Mouse (Mus musculus) urinary bladder, postnatal 25 days (tissue): ENCODE results near the gene Eri3.

Source experiments
- DNase-seq: peaks from one replicate; pipeline ENCODE4 v3.0.0; 2022; ENCODE audit warnings: low spot score

Gene Eri3

DNA sequence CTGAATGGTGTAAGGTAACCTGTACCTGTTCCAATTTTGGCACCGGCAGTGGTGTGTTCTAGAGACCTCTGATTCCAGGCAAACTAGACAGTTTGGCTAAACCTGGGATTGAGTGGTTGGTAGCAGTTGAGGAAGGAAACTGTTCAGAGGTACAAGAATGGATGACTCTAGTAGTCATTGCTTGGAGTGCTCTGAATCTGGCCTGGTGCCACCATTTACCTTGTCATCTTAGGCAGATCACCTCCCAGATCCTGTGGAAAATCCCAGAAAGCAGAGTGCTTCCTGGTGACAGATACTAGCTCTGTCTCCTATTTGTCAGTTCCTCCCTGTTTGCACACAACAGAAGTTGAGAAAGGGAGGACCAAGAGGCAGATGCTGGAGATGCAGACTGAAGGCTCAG lies 27.4 kb downstream of the Eri3 start:
- DNase-seq, result no peak

DNA sequence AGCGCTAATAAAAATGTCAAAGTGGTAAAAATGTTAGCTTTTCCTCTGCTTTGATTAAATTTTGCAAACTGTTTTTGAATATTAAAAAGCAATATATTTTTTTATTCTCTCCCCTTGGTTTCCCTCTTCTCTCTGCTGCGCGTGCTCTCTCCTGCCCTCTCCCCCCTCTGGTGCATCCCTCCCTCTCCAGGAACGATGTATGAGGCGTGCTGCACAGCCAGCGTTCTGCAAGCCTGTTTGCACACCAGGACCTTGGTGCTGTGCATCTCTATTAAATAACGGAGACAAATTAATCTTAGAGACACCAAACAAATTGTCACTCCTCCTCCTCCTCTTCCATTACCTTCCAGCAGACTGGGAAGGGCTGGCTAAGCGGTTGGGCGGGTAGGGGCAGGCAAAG lies 31.5 kb downstream of the Eri3 start:
- no peak for DNase-seq

- no peak for DNase-seq
These were observed 35.8 kb downstream of the Eri3 start for GRCm38 (mm10) chr4:117585995-117586394.

GRCm38 (mm10) chr4:117587447-117587846 lies 37.3 kb downstream of the Eri3 start:
- no peak for DNase-seq

DNA sequence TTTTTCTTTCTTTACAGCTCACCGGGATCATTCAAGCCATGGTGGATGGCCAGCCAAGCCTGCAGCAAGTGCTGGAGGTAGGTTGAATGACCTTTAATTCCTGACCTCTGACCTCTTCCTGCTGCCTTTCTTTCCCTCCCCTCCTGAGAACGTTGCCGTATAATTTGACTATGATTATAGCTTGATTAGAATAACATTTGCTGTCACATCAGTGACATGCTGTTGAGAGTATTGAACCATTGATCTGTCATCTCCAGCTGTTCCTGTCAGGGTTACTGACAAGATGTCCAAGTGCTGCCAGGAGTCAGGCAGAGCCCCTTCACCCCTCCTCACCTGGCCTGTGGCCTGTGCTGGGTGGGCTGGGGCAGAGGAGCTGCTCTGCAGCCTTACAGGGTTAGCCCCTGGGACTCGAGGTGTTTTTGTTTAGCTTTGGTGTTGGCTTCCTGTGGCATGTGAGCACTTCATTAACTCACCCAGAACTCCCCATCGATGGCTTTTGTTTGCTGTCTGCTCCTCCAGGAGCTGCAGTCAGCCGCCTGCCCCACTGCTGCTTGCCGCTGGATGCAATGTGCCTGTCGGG lies 39.0 kb downstream of the Eri3 start:
- no peak for DNase-seq

GRCm38 (mm10) chr4:117590781-117591180 lies 40.6 kb downstream of the Eri3 start:
- DNase-seq, result no peak

- no peak for DNase-seq
These were observed 42.0 kb downstream of the Eri3 start for GRCm38 (mm10) chr4:117592206-117592605.

DNA sequence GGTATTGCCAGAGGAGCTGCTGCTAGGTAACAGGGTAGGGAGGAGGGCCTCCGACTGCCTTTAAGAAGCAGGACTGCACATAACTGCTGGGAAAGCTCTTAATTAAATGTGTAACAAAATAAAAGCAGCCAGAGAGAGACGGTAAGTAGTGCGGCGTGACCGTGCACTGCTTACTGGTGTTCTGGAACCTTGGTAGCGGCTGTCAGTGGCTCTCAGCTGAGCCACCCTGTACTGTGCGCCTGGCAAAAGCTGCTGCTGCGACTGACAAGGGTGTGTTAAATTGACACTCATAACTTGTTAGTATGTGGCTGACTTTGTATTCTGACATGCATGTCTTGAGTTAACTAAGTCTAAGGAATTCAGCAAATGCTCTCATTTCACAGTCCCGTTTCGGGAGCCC lies 45.1 kb downstream of the Eri3 start:
- no peak for DNase-seq

DNA sequence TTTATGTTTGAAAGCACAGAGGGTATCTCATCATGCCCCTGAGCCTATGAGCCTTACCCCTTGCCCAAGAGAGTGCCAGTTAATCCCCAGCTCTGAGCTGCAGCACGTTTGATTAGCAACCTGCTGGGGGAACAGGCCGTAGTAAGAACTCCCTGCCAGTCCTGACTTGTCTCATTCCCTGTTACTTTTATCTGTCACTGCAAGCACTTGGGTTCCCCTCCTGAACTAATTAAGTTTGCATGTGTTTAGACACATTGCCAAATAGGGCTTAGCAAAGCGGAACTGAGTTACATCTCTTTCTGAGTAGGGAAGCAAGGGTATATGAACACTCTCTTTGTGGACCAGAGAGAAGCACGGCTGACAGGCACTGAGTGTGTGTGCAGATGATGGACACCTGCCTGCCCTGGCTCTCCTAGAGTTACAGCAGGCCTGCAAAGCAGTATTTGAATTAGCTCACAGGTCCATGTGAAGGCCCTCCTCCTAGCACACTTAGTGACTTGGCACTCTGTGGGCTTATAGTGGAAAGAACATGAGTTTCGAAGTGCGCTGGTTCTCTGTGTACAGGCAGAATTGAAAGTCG lies 49.9 kb downstream of the Eri3 start:
- no peak for DNase-seq

DNA sequence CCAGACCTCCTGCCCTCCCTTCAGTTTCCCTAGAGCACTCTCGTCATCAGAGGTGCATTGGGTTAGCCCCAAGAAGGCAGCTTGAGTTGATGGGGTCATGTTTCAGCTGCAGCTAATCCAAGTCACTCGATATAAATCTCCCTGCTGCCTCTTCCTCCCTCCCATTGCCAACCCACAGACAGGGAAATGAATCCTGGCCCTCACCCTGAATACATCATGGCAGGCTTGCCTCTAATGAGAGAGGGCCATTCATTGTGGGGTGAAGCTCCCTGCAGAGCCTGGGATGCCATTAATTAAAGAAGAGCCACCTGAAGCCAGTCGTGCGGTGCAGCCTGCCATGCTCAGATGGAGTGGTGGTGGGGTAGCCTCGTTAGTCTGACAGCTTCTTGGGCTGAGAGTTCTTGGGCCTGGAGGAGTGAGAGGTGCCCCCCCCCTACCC lies 51.2 kb downstream of the Eri3 start:
- no peak for DNase-seq

- DNase-seq, result no peak
These were observed 55.2 kb downstream of the Eri3 start for GRCm38 (mm10) chr4:117605099-117605953.

GRCm38 (mm10) chr4:117605954-117606227 lies 55.7 kb downstream of the Eri3 start:
- no peak for DNase-seq

- DNase-seq, result no peak
These were observed 56.9 kb downstream of the Eri3 start for GRCm38 (mm10) chr4:117606831-117607610.

DNA sequence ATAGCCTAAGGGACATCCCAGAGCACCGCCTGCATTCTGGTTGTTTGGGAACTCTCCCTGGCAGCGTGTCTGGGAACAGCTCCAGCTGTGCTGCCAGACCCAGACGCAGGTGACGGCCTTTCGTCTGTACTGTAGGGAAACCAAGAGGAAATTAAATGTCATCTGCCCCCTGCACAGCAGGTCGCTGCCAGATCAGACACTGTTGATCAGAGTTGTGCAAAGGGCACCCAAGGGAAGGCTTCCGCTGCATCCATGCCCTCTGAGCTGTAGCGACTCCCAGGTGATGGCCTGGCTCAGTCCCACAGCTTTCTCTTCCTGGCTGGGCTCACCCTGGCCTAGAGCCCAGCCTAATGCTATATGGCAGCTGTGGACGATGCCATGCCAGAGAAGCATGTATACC lies 58.1 kb downstream of the Eri3 start:
- DNase-seq, result no peak

DNA sequence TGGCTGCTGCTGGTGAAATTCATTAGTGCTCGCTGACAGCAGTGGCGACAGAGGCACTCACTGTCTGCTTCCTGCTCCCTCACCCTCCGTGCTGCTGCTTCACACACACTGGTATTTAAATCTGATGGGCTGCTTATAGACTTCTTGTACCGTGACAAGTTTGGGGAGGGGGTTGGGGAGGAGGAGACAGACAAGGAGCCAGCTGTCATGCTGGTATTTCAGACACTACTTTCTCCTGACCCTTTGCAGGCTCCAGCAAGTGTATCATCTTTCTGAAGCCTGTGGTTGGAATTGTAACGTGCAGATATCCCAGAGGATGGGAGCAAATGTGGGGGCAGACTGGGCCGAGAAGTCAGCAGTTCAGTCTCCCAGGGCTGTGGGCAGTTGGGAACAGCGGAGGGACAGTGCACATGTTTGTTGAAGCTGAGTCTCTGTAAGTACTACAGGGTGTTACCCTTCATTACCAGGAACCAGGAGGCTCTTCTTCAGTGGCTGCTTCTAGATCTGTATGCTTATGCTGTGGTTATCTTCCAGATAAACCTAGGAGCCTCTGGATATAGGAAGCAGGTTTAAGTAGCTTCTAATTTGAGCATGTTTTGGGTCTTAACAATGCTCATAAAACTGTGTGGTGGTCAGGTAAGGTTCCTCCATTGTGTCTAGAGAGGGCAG lies 59.3 kb downstream of the Eri3 start:
- DNase-seq, result no peak

- DNase-seq, result no peak
These were observed 61.2 kb downstream of the Eri3 start for GRCm38 (mm10) chr4:117611385-117611784.

DNA sequence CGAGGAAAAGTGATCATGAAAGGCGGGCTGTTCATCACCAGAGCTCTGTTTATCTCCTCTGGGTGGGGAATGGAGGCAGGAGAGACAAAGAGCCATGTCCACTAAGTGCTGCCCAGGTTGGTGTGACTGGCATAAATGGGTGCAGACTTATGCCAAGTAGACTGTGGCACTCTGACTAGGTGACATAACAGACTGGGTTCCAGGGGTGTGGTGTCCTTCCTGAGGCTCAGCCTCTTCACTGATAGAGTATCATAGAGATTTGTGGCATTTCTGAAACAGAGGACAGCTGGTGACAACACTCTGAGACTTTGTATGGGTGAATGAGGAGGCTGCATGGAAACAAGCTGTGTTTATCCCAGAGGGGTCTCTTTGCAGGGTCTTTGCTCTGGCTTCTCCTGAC lies 61.6 kb downstream of the Eri3 start:
- DNase-seq, result no peak

GRCm38 (mm10) chr4:117612713-117613112 lies 62.5 kb downstream of the Eri3 start:
- no peak for DNase-seq

DNA sequence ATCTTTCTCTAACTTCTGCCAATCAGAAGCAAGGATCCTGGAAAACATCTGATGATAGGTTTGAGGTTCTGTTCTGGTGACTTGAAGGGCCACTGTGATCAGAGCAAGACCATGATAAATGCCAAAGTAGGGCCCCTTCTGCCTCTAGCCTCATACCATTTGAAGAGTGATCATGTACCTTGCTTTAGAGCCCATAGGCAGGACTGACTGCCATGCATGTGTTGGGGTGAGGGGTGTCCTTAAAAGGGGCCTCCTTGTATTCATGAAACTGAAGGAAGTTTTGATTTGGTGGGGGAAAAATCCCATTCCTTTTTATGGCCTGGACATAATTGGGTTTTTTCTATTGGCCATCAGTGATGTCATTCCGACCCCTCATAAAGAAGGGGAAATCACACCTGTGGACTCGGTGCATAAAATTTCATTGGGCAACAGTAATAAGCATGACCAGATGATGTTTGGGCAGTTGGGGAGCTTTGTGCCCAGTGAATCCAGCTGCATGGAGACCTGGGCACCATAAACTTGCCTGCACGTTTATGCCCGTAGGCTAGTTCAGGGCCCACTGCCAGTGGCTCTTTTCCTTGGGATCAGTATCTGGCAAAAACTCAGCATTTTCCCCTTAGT lies 63.1 kb downstream of the Eri3 start:
- no peak for DNase-seq

- no peak for DNase-seq
These were observed 66.4 kb downstream of the Eri3 start for GRCm38 (mm10) chr4:117616600-117616999.

- no peak for DNase-seq
These were observed 72.1 kb downstream of the Eri3 start for GRCm38 (mm10) chr4:117622270-117622669.

DNA sequence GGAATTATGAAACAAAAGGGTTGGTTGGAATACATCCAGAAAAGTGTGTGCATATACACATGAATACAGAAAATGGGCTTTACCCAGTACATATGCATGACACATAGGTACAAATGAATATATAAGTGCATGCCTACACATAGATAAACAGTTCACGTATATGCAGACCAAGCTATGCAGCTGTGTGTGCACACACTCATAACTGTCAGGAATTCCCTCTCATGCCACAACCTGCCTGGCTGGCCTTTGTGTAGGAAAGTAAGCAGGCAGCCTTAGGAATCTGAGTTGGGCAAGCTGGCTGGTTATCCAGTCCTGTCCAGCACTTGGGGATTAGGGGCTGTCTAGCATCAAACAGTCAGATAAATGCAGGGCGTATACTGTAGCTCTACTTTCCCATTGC lies 72.9 kb downstream of the Eri3 start:
- DNase-seq, result peak; percentile 13
